Mouse (Mus musculus) testis, adult 2 months (tissue): ENCODE results near the gene Ubxn10. TPM values are rescaled to one million over a fixed set of nuclear protein-coding genes. Genes with fewer than 3 reads are reported as not detected.
A peak's percentile ranks its signal among the peaks of the same experiment; 100 is the strongest.

Source experiments
- H3K27ac ChIP-seq: fragments of 200-500 bp; 2 replicates; pipeline ENCODE4 v1.5.1; 2012; ENCODE audit warnings: low read depth, low read length; ENCODE audit not compliant: control insufficient read depth, insufficient read depth
- H3K27me3 ChIP-seq: fragments of 200-500 bp; 2 replicates; pipeline ENCODE4 v1.6.1; 2012; ENCODE audit warnings: mild to moderate bottlenecking, low read length, moderate library complexity; ENCODE audit not compliant: control insufficient read depth, insufficient read depth
- H3K36me3 ChIP-seq: fragments of 200-500 bp; 2 replicates; pipeline ENCODE4 v1.6.1; 2012; ENCODE audit warnings: mild to moderate bottlenecking, low read length; ENCODE audit not compliant: control insufficient read depth, insufficient read depth
- H3K4me1 ChIP-seq: fragments of 200-500 bp; 2 replicates; pipeline ENCODE4 v1.6.1; 2012; ENCODE audit warnings: low read length; ENCODE audit not compliant: control insufficient read depth, insufficient read depth
- H3K4me3 ChIP-seq: fragments of 200-500 bp; 2 replicates; pipeline ENCODE4 v1.5.1; 2012; ENCODE audit warnings: low read depth, mild to moderate bottlenecking, low read length, moderate library complexity, mixed read lengths; ENCODE audit not compliant: control insufficient read depth
- CTCF ChIP-seq: fragments of 200-500 bp; IDR thresholded peaks from 2 replicates; pipeline ENCODE4 v1.5.1; 2012; ENCODE audit warnings: low read depth, mild to moderate bottlenecking, inconsistent platforms, low read length, moderate library complexity; ENCODE audit not compliant: control insufficient read depth, insufficient read depth, insufficient replicate concordance
- POLR2A ChIP-seq: fragments of 200-500 bp; IDR thresholded peaks from 2 replicates; pipeline ENCODE4 v1.6.1; 2012; ENCODE audit warnings: low read depth, mild to moderate bottlenecking, inconsistent platforms, low read length, moderate library complexity; ENCODE audit not compliant: control insufficient read depth
- polyA plus RNA-seq: library from polyadenylated mRNA; depleted of rRNA; stranded (reverse); fragments of >200 nt; gene quantifications from 2 replicates; pipeline ENCODE4 v1.2.3, GENCODE M21; 2012

The Ubxn10 gene
- polyA plus RNA-seq, 1 experiment: 371 TPM

- Histone ChIP-seq H3K27ac (no peak overlapping the region), H3K4me3 (no peak overlapping the region), H3K4me1 (peaks cover 19% of the 10 kb centered on the region), H3K27me3 (no peaks in the 10 kb centered on the region), H3K36me3 (no peaks in the 10 kb centered on the region; the same call in 1 of the 2 replicates)
- TF ChIP-seq CTCF (no peak), POLR2A (no peak)
These were observed 7.8 kb downstream of the Ubxn10 start for GRCm38 (mm10) chr4:138729018-138729703.

DNA sequence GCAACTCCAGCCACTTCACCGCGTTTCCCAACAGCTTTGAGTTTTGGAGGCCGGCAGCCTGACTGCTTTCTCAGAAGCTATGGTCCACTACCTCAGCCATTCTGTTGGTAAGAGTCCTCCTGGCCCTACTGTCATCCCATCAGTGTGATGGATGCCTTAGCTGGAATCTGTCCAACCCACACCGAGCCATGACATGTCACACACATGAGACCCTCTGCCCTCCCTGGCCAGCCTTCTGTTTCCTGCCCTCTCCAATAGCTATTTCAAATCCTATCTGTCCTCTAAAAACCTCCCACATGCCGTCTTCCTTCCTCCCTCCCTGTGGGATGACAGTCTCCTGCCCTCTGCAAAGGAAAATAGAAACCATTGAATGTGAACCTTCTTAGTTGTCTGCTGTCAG lies 11.2 kb downstream of the Ubxn10 start:
- peak overlapping the region; percentile 97 for H3K4me3 ChIP-seq
- H3K4me1 ChIP-seq: peaks cover 24% of the 10 kb centered on the region
- H3K27me3 ChIP-seq: no peaks in the 10 kb centered on the region
- H3K27ac ChIP-seq: no peak overlapping the region
- H3K36me3 ChIP-seq: no peaks in the 10 kb centered on the region
- TF ChIP-seq POLR2A (no peak), CTCF (no peak)

GRCm38 (mm10) chr4:138725127-138725461 lies 11.9 kb downstream of the Ubxn10 start:
- H3K4me1 ChIP-seq: peaks cover 24% of the 10 kb centered on the region
- H3K27me3 ChIP-seq: no peaks in the 10 kb centered on the region
- peak overlapping the region; percentile 75 for H3K27ac ChIP-seq
- TF ChIP-seq CTCF: no peak
- peak; percentile 76; the same call in 1 of the 2 replicates for TF ChIP-seq POLR2A
- no peaks in the 10 kb centered on the region for H3K36me3 ChIP-seq
- H3K4me3 ChIP-seq: peak overlapping the region; percentile 97

DNA sequence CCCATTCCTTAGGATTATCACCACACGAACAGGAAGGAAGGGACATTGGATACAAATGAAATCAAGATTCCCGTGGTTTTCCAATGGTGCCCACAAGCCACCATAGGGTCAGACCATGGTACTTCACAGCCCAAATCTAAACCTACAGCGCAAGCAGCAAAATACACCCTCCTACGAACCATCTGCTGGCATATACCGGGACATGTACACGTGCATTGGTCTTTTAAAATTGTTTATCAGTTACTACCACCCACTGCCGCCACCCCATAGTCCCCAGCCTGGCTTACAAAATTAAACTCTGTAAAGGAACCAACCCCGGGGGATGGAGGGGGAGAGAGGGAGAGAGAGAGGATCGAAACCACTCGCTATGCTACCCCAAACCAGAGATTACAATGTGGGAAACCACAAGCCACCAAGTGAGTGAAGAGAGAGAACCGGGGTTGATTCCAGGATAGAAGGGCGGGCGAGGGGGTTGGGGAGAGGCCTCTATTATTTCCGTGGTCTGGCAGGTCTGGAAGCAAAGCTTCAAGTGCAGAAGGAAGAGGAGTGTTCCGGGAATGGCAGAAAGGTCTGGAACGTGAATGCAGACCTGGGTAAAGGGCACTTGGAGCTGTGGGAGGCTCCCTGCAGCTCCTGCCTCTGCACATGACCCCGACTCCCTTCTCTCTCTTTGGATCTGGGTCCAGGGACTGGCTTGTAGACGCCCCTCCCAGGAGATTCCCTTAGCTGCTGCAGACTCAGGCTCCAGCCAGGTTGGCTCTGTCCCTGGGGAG lies 12.4 kb downstream of the Ubxn10 start, which contains the start of gene Pla2g2c:
TSS of gene Pla2g2c (plus strand) at position 439 of the 773 bp plus-strand sequence.
- H3K27me3 ChIP-seq: no peaks in the 10 kb centered on the region
- no peaks in the 10 kb centered on the region for H3K36me3 ChIP-seq
- peaks cover 24% of the 10 kb centered on the region for H3K4me1 ChIP-seq
- peak within 1 kb of the TSS; percentile 97 for H3K4me3 ChIP-seq
- TF ChIP-seq CTCF (no peak), POLR2A (no peak)
- peak within 1 kb of the TSS; percentile 75 for H3K27ac ChIP-seq

- no peaks in the 10 kb centered on the region for H3K27me3 ChIP-seq
- H3K4me3 ChIP-seq: peak overlapping the region; percentile 97
- peak overlapping the region; percentile 64 for H3K27ac ChIP-seq
- peaks cover 24% of the 10 kb centered on the region for H3K4me1 ChIP-seq
- TF ChIP-seq POLR2A (0 out of 2 replicates have a peak, but pooled peaks have one; percentile 25), CTCF (no peak)
- H3K36me3 ChIP-seq: no peaks in the 10 kb centered on the region
These were observed 13.3 kb downstream of the Ubxn10 start for GRCm38 (mm10) chr4:138723493-138724281.

- Histone ChIP-seq H3K4me3 (no peak overlapping the region), H3K4me1 (peaks cover 5% of the 10 kb centered on the region), H3K27ac (no peak overlapping the region), H3K36me3 (no peaks in the 10 kb centered on the region), H3K27me3 (no peaks in the 10 kb centered on the region)
- no peak for TF ChIP-seq POLR2A
- no peak for TF ChIP-seq CTCF
These were observed 17.7 kb downstream of the Ubxn10 start for GRCm38 (mm10) chr4:138719264-138719596.

DNA sequence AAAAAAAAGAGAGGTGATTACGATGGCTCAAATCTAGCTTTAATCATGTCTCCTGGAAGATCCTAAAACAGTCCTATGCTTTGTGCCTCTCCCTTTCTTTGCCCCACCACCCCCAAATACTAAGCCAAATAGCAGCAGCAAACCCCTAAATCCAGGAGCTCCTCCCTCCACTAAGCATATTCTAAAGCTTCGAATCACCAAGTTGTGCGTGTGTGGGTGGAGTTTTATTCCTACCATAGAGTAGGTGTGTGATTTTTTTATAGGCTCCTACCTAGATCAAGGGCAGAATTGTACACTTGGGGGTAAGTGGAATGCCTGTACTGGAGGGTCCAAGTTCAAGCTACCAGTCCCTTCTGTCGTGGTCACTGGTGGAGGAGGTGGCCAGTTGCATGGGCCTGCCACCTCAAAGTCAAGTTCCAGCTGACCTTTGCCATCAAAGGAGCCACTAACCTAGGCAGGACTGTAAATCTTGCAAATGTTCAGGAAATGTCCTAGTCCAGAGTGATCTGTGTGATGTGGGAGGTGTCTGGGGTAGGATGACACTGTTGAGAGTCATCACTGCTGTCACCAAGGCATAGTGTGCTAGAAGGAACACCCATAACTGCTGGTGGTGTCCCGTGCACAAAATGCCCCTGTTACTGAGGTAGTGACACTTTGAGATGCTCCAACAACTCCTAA lies 18.2 kb downstream of the Ubxn10 start:
- H3K4me3 ChIP-seq: no peak overlapping the region
- peaks cover under 1% of the 10 kb centered on the region; the same call in 1 of the 2 replicates for H3K4me1 ChIP-seq
- no peaks in the 10 kb centered on the region for H3K36me3 ChIP-seq
- no peaks in the 10 kb centered on the region for H3K27me3 ChIP-seq
- TF ChIP-seq POLR2A (no peak), CTCF (no peak)
- no peak overlapping the region for H3K27ac ChIP-seq
